Mouse (Mus musculus): ENCODE measurements at regions not wholly inside any gene's neighbourhood (a gene's known extent, or its start where the extent isn't known, plus 50 kb on each side); places are given as distances from the start of the nearest gene placed in this dataset.

- TF ChIP-seq CTCF (IDR thresholded peaks at IDR 0.05; ENCODE audit: low read depth) = no peak
- Histone ChIP-seq H3K4me2 (replicated peaks; ENCODE audit: low read depth) (no peak overlapping the region), H3K36me3 (ENCODE audit: control insufficient read depth, insufficient read depth) (no peaks in the 10 kb centered on the region), H3K27me3 (replicated peaks; ENCODE audit: control insufficient read depth, insufficient read depth, low read length) (no peaks in the 10 kb centered on the region), H3K4me3 (ENCODE audit: low read depth, low read length) (no peak overlapping the region), H3K9me3 (ENCODE audit: control insufficient read depth) (no peaks in the 10 kb centered on the region), H3K9ac (ENCODE audit: low read depth, low read length) (no peak overlapping the region), H3K27ac (ENCODE audit: low read depth, low read length) (no peak overlapping the region), H3K4me1 (replicated peaks; ENCODE audit: control insufficient read depth, insufficient read depth, low read length) (no peaks in the 10 kb centered on the region)
- WGBS = 84% methylated on average over 10 of the region's 10 CpGs
- no peak for ATAC-seq
These were observed 301.9 kb downstream of the Fut8 start for GRCm38 (mm10) chr12:77539661-77540431.

GRCm38 (mm10) chr12:77541051-77541765, 303.3 kb downstream of the Fut8 start:
- H3K36me3 ChIP-seq (ENCODE audit: control insufficient read depth, insufficient read depth) = no peaks in the 10 kb centered on the region
- H3K27me3 ChIP-seq (replicated peaks; ENCODE audit: control insufficient read depth, insufficient read depth, low read length) = no peaks in the 10 kb centered on the region
- no peak for TF ChIP-seq CTCF (IDR thresholded peaks at IDR 0.05; ENCODE audit: low read depth)
- no peaks in the 10 kb centered on the region for H3K4me1 ChIP-seq (replicated peaks; ENCODE audit: control insufficient read depth, insufficient read depth, low read length)
- H3K9me3 ChIP-seq (ENCODE audit: control insufficient read depth) = no peaks in the 10 kb centered on the region
- ATAC-seq = no peak
- 77% methylated on average over 10 of the region's 10 CpGs for WGBS
- H3K27ac ChIP-seq (ENCODE audit: low read depth, low read length) = no peak overlapping the region
- no peak overlapping the region for H3K4me3 ChIP-seq (ENCODE audit: low read depth, low read length)
- H3K9ac ChIP-seq (ENCODE audit: low read depth, low read length) = no peak overlapping the region
- no peak overlapping the region for H3K4me2 ChIP-seq (replicated peaks; ENCODE audit: low read depth)

GRCm38 (mm10) chr12:77541826-77542225, 303.9 kb downstream of the Fut8 start:
- Histone ChIP-seq H3K4me2 (replicated peaks; ENCODE audit: low read depth) (no peak overlapping the region), H3K27me3 (replicated peaks; ENCODE audit: control insufficient read depth, insufficient read depth, low read length) (no peaks in the 10 kb centered on the region), H3K4me3 (ENCODE audit: low read depth, low read length) (no peak overlapping the region), H3K4me1 (replicated peaks; ENCODE audit: control insufficient read depth, insufficient read depth, low read length) (no peaks in the 10 kb centered on the region), H3K9me3 (ENCODE audit: control insufficient read depth) (no peaks in the 10 kb centered on the region), H3K27ac (ENCODE audit: low read depth, low read length) (no peak overlapping the region), H3K9ac (ENCODE audit: low read depth, low read length) (no peak overlapping the region), H3K36me3 (ENCODE audit: control insufficient read depth, insufficient read depth) (no peaks in the 10 kb centered on the region)
- TF ChIP-seq CTCF (IDR thresholded peaks at IDR 0.05; ENCODE audit: low read depth) = no peak
- 79% methylated on average over 4 of the region's 4 CpGs for WGBS
- ATAC-seq = no peak

DNA sequence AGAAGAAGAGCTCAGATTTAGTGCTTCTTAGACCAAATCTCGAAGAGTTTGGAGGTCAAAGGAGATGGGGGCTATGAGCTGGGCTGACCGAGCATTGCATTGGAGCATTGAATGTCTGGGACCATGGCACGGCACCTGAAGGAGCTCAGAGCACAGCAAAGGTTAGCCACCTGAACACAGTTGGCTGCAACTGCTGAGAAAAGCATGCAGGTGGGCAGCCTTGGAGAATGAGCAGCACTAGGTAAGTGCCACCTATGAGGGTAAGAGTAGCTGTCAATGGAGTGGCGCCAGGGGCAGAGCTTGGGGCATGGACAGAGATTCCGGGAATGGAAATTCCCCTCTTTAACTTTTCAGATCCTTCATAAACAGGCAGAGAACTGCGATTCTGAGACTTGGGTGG, 305.7 kb downstream of the Fut8 start:
- no peak for ATAC-seq
- no peaks in the 10 kb centered on the region for H3K36me3 ChIP-seq (ENCODE audit: control insufficient read depth, insufficient read depth)
- no peaks in the 10 kb centered on the region for H3K4me1 ChIP-seq (replicated peaks; ENCODE audit: control insufficient read depth, insufficient read depth, low read length)
- no peak overlapping the region for H3K27ac ChIP-seq (ENCODE audit: low read depth, low read length)
- TF ChIP-seq CTCF (IDR thresholded peaks at IDR 0.05; ENCODE audit: low read depth) = no peak
- no peak overlapping the region for H3K4me2 ChIP-seq (replicated peaks; ENCODE audit: low read depth)
- H3K27me3 ChIP-seq (replicated peaks; ENCODE audit: control insufficient read depth, insufficient read depth, low read length) = no peaks in the 10 kb centered on the region
- 84% methylated on average over 6 of the region's 6 CpGs for WGBS
- no peaks in the 10 kb centered on the region for H3K9me3 ChIP-seq (ENCODE audit: control insufficient read depth)
- no peak overlapping the region for H3K4me3 ChIP-seq (ENCODE audit: low read depth, low read length)
- no peak overlapping the region for H3K9ac ChIP-seq (ENCODE audit: low read depth, low read length)

DNA sequence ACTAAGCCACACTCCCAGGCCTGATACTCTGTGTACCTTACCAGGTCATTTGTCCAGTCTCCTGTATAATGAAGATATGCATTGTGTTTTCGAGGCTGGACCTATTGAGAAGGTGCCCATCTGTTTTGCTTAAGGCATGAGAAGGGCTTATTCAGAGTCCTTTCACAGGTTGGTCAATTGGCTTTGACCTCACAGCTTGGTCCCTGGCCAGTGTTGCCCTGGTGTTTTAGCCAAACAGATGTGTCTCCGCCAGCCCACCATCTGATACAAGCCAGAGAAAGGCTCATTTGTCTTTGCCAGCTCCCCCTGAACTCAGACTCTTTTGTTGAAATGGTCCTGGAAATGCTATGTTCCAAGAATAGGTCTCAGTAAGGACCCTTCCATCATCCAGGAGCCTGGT, 308.2 kb downstream of the Fut8 start:
- H3K27ac ChIP-seq (ENCODE audit: low read depth, low read length) = no peak overlapping the region
- H3K4me2 ChIP-seq (replicated peaks; ENCODE audit: low read depth) = no peak overlapping the region
- no peak overlapping the region for H3K9ac ChIP-seq (ENCODE audit: low read depth, low read length)
- H3K27me3 ChIP-seq (replicated peaks; ENCODE audit: control insufficient read depth, insufficient read depth, low read length) = no peaks in the 10 kb centered on the region
- WGBS = 79% methylated on average over 2 of the region's 2 CpGs
- no peak for TF ChIP-seq CTCF (IDR thresholded peaks at IDR 0.05; ENCODE audit: low read depth)
- no peaks in the 10 kb centered on the region for H3K9me3 ChIP-seq (ENCODE audit: control insufficient read depth)
- no peak overlapping the region for H3K4me3 ChIP-seq (ENCODE audit: low read depth, low read length)
- no peak for ATAC-seq
- no peaks in the 10 kb centered on the region for H3K4me1 ChIP-seq (replicated peaks; ENCODE audit: control insufficient read depth, insufficient read depth, low read length)
- no peaks in the 10 kb centered on the region for H3K36me3 ChIP-seq (ENCODE audit: control insufficient read depth, insufficient read depth)

DNA sequence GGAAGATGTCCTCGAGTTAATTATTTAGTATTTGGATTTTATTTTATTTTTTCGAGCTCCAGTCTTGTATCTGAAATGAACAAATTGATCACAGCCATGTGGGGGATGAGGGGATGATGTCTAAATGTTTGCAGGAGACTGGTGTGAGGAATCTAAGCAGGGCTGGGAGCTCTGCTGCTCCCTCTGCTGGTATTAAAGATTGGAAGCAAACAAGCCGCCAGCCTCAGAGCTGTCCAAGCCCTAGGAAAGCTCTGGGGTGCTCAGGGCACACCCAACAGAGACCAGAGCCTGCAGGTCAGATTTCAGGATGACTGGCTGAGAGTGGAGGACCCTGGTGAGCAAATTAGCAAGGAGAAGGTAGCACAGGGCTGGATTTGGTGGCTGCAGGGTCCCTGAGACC, 330.4 kb downstream of the Fut8 start:
- Histone ChIP-seq H3K9ac (ENCODE audit: low read depth, low read length) (no peak overlapping the region), H3K9me3 (ENCODE audit: control insufficient read depth) (no peaks in the 10 kb centered on the region), H3K27me3 (replicated peaks; ENCODE audit: control insufficient read depth, insufficient read depth, low read length) (0 out of 2 replicates have a peak, but pooled peaks cover 4% of the 10 kb centered on the region), H3K4me2 (replicated peaks; ENCODE audit: low read depth) (no peak overlapping the region), H3K4me3 (ENCODE audit: low read depth, low read length) (no peak overlapping the region), H3K4me1 (replicated peaks; ENCODE audit: control insufficient read depth, insufficient read depth, low read length) (no peaks in the 10 kb centered on the region), H3K36me3 (ENCODE audit: control insufficient read depth, insufficient read depth) (no peaks in the 10 kb centered on the region), H3K27ac (ENCODE audit: low read depth, low read length) (no peak overlapping the region)
- TF ChIP-seq CTCF (IDR thresholded peaks at IDR 0.05; ENCODE audit: low read depth) = peak; percentile 80
- WGBS = 4% methylated on average over 3 of the region's 3 CpGs
- ATAC-seq = no peak
